Mouse (Mus musculus): ENCODE measurements around the gene Kcnj10. TPM values are rescaled to one million over a fixed set of nuclear protein-coding genes. Genes with fewer than 3 reads are reported as not detected.

Kcnj10 gene
- total RNA-seq, 4 experiments from 2014 or later, result 98.2 to 130 (median 113) TPM

Other genes with a start within 250 kb of the Kcnj10 start
- 100 to 1,000 TPM in 1 of 4 experiments, 10 to 100 TPM in 3; 78.7 to 104 (median 83.8) TPM for gene Pex19, start 214.5 kb upstream of the Kcnj10 start, total RNA-seq (2022)
- gene Dcaf8, start 193.1 kb upstream of the Kcnj10 start, total RNA-seq (2022), result 100 to 1,000 TPM; 118 to 125 (median 119) TPM
- 100 to 1,000 TPM; 409 to 452 (median 428) TPM for gene Pea15a, start 134.4 kb upstream of the Kcnj10 start, total RNA-seq (2022)
- gene Casq1, start 121.3 kb upstream of the Kcnj10 start, total RNA-seq (2022), result 1 to 10 TPM in 3 of 4 experiments, under 1 TPM in 1; 0.79 to 3.1 (median 2.0) TPM
- not detected for gene Atp1a4, start 82.8 kb upstream of the Kcnj10 start, total RNA-seq (2022)
- 100 to 1,000 TPM; 256 to 294 (median 274) TPM for gene Igsf8, start 79.6 kb upstream of the Kcnj10 start, total RNA-seq (2022)
- 100 to 1,000 TPM; 623 to 677 (median 661) TPM for gene Atp1a2, start 43.1 kb upstream of the Kcnj10 start, total RNA-seq (2022)
- 100 to 1,000 TPM; 109 to 120 (median 112) TPM for gene Kcnj9, start 11.9 kb upstream of the Kcnj10 start, total RNA-seq (2022)
- 1 to 10 TPM; 8.0 to 8.7 (median 8.1) TPM for gene Pigm, start 35.3 kb downstream of the Kcnj10 start, total RNA-seq (2022)
- 1 to 10 TPM in 3 of 4 experiments, under 1 TPM in 1; 0.27 to 5.6 (median 3.3) TPM for gene Slamf9, start 134.1 kb downstream of the Kcnj10 start, total RNA-seq (2022)
- 1 to 10 TPM; 5.2 to 9.1 (median 7.9) TPM for gene Igsf9, start 140.6 kb downstream of the Kcnj10 start, total RNA-seq (2022)
- gene Tagln2, start 158.8 kb downstream of the Kcnj10 start, total RNA-seq (2022), result 10 to 100 TPM in 3 of 4 experiments, 1 to 10 TPM in 1; 9.6 to 15.4 (median 12.5) TPM
- 1 to 10 TPM; 3.7 to 4.7 (median 4.1) TPM for gene Cfap45, start 179.6 kb downstream of the Kcnj10 start, total RNA-seq (2022)
- under 1 TPM; 0.32 to 0.67 (median 0.57) TPM for gene Vsig8, start 214.7 kb downstream of the Kcnj10 start, total RNA-seq (2022)
- gene Slamf8, start 249.4 kb downstream of the Kcnj10 start, total RNA-seq (2022), result under 1 TPM in 2 of 4 experiments, not detected in 2; 0.23 to 0.32 TPM

Data from left cerebral cortex, adult 8-10 months (tissue).